Mouse (Mus musculus) left cerebral cortex, postnatal 36 days (tissue): ENCODE measurements around the gene Baz2b. TPM values are rescaled to one million over a fixed set of nuclear protein-coding genes. Genes with fewer than 3 reads are reported as not detected.

Experiments
- DNase-seq, 2 experiments: peaks; one replicate each; pipeline ENCODE4 v3.0.0; 2021 to 2022; ENCODE audit warnings: low spot score in 2 of 2, mixed read lengths in 1 of 2
- intact Hi-C: fragments of 180-260 bp; cut with DNase I; formaldehyde crosslinking; loops from one replicate; pipeline ENCODE4 v1.15.1; 2025
- total RNA-seq, 2 experiments: library from RNA; stranded (reverse); gene quantifications; 2 replicates each; pipeline ENCODE4 v1.2.3; 2021

The Baz2b gene
- total RNA-seq, 2 experiments from 2014 or later, result 49.3 to 64.1 TPM

GRCm38 (mm10) chr2:59933129-59933528 is 276.5 kb downstream of the Baz2b start:
- intact Hi-C loops, result no loop called here
- no peak for DNase-seq

GRCm38 (mm10) chr2:59932244-59932643 is 277.4 kb downstream of the Baz2b start:
- DNase-seq, result no peak
- intact Hi-C loops, result no loop called here

- intact Hi-C loops, result no loop called here
- DNase-seq, result no peak
Observed at GRCm38 (mm10) chr2:59913610-59914009, 296.0 kb downstream of the Baz2b start.

GRCm38 (mm10) chr2:59908048-59908447 is 301.6 kb downstream of the Baz2b start:
- no peak for DNase-seq
- intact Hi-C loops, result no loop called here

- DNase-seq, result no peak
- intact Hi-C loops, result loop anchor here (5.0 kb wide), 1 partner anchor 538 kb away; no protein-coding TSS in a partner anchor
Observed at GRCm38 (mm10) chr2:59904007-59904406, 305.6 kb downstream of the Baz2b start.

GRCm38 (mm10) chr2:59898666-59899065 is 311.0 kb downstream of the Baz2b start:
- intact Hi-C loops, result no loop called here
- no peak for DNase-seq

GRCm38 (mm10) chr2:59898105-59898504 is 311.5 kb downstream of the Baz2b start:
- DNase-seq, result no peak
- intact Hi-C loops, result no loop called here

GRCm38 (mm10) chr2:59896837-59897236 is 312.8 kb downstream of the Baz2b start:
- no peak for DNase-seq
- intact Hi-C loops, result no loop called here

GRCm38 (mm10) chr2:59896400-59896799 is 313.2 kb downstream of the Baz2b start:
- DNase-seq, result no peak
- intact Hi-C loops, result no loop called here

- DNase-seq, result no peak
- intact Hi-C loops, result no loop called here
Observed at GRCm38 (mm10) chr2:59889699-59890098, 319.9 kb downstream of the Baz2b start.

GRCm38 (mm10) chr2:59882742-59883281 is 326.8 kb downstream of the Baz2b start:
- no peak for DNase-seq
- intact Hi-C loops, result no loop called here

- intact Hi-C loops, result no loop called here
- DNase-seq, result peak; percentile 89 to 92
Observed at GRCm38 (mm10) chr2:59881831-59882741, 327.6 kb downstream of the Baz2b start, which contains the start of gene Wdsub1. TSS of gene Wdsub1 (minus strand) at chr2:59882591.

- intact Hi-C loops, result no loop called here
Observed at GRCm38 (mm10) chr2:59881404-59881803, 328.2 kb downstream of the Baz2b start.

GRCm38 (mm10) chr2:59878221-59878620 is 331.4 kb downstream of the Baz2b start:
- intact Hi-C loops, result no loop called here

More at GRCm38 (mm10) chr2:59881404-59881803, 328.2 kb downstream of the Baz2b start:
- DNase-seq, result no peak

GRCm38 (mm10) chr2:59877335-59877734 is 332.3 kb downstream of the Baz2b start:
- intact Hi-C loops, result no loop called here
- DNase-seq, result no peak

More at GRCm38 (mm10) chr2:59878221-59878620, 331.4 kb downstream of the Baz2b start:
- no peak for DNase-seq

GRCm38 (mm10) chr2:59876482-59876881 is 333.2 kb downstream of the Baz2b start:
- no peak for DNase-seq
- intact Hi-C loops, result no loop called here

GRCm38 (mm10) chr2:59870526-59870925 is 339.1 kb downstream of the Baz2b start:
- intact Hi-C loops, result no loop called here
- no peak for DNase-seq

- DNase-seq, result no peak
- intact Hi-C loops, result no loop called here
Observed at GRCm38 (mm10) chr2:59862618-59863017, 347.0 kb downstream of the Baz2b start.

- DNase-seq, result no peak
- intact Hi-C loops, result no loop called here
Observed at GRCm38 (mm10) chr2:59854363-59854762, 355.3 kb downstream of the Baz2b start.

- intact Hi-C loops, result no loop called here
- no peak for DNase-seq
Observed at GRCm38 (mm10) chr2:59853543-59853942, 356.1 kb downstream of the Baz2b start.

- no peak for DNase-seq
- intact Hi-C loops, result no loop called here
Observed at GRCm38 (mm10) chr2:59852916-59853315, 356.7 kb downstream of the Baz2b start.
